Mouse (Mus musculus) limb, embryonic 11.5 days (tissue): ENCODE measurements around the gene Rflnb. TPM values are rescaled to one million over a fixed set of nuclear protein-coding genes. Genes with fewer than 3 reads are reported as not detected.

Experiments used
- ATAC-seq: fragments of 200-750 bp; cut with Nextera tagmentation; 2 replicates; pipeline ENCODE4 v1.8.0; 2017; ENCODE audit warnings: low read depth; ENCODE audit not compliant: insufficient number of reproducible peaks, low FRiP score, low TSS enrichment
- DNase-seq: peaks from one replicate; pipeline ENCODE4 v3.0.0-alpha.2; 2015; ENCODE audit warnings: low spot score
- H3K27ac ChIP-seq: fragments of 300-500 bp; sonication (generic); replicated peaks from 2 replicates; pipeline ENCODE4 v1.5.1; 2014; ENCODE audit warnings: low read depth, mild to moderate bottlenecking, low read length
- H3K27me3 ChIP-seq: fragments of 300-500 bp; sonication (generic); 2 replicates; pipeline ENCODE4 v1.6.1; 2014; ENCODE audit warnings: mild to moderate bottlenecking, low read length, mixed read lengths; ENCODE audit not compliant: control insufficient read depth, insufficient read depth
- H3K36me3 ChIP-seq: fragments of 300-500 bp; sonication (generic); 2 replicates; pipeline ENCODE4 v1.6.1; 2014; ENCODE audit warnings: mild to moderate bottlenecking, low read length, moderate library complexity, mixed read lengths; ENCODE audit not compliant: control insufficient read depth, insufficient read depth
- H3K4me1 ChIP-seq: fragments of 300-500 bp; sonication (generic); 2 replicates; pipeline ENCODE4 v1.6.1; 2014; ENCODE audit warnings: low read length, mixed read lengths; ENCODE audit not compliant: control insufficient read depth, insufficient read depth
- H3K4me2 ChIP-seq: fragments of 300-500 bp; sonication (generic); 2 replicates; pipeline ENCODE4 v1.6.1; 2014; ENCODE audit warnings: low read depth, mild to moderate bottlenecking, moderate library complexity; ENCODE audit not compliant: severe bottlenecking
- H3K4me3 ChIP-seq: fragments of 300-500 bp; sonication (generic); 2 replicates; pipeline ENCODE4 v1.5.1; 2014; ENCODE audit warnings: low read depth, low read length
- H3K9ac ChIP-seq: fragments of 300-500 bp; sonication (generic); 2 replicates; pipeline ENCODE4 v1.6.1; 2014; ENCODE audit warnings: mild to moderate bottlenecking, low read length
- H3K9me3 ChIP-seq: fragments of 300-500 bp; sonication (generic); 2 replicates; pipeline ENCODE4 v1.6.1; 2016; ENCODE audit warnings: low read length; ENCODE audit not compliant: control insufficient read depth
- WGBS: fragments of 180-500 bp; shearing (Covaris S2); extraction: QIAGEN DNeasy Blood & Tissue Kit; methylation state at CpG from one replicate; pipeline ENCODE4 v1.1.7; 2014; 5-methylcytosine and 5-hydroxymethylcytosine counted together
- polyA plus RNA-seq: library from polyadenylated mRNA; unstranded; fragments of >200 nt; fragmentation: Nextera tagmentation; extraction: Ambion mirVana; gene quantifications from 2 replicates; pipeline ENCODE4 v1.2.1, GENCODE M21; 2014

Rflnb gene
- polyA plus RNA-seq, 1 experiment from 2014 or later = 35.6 TPM

DNA sequence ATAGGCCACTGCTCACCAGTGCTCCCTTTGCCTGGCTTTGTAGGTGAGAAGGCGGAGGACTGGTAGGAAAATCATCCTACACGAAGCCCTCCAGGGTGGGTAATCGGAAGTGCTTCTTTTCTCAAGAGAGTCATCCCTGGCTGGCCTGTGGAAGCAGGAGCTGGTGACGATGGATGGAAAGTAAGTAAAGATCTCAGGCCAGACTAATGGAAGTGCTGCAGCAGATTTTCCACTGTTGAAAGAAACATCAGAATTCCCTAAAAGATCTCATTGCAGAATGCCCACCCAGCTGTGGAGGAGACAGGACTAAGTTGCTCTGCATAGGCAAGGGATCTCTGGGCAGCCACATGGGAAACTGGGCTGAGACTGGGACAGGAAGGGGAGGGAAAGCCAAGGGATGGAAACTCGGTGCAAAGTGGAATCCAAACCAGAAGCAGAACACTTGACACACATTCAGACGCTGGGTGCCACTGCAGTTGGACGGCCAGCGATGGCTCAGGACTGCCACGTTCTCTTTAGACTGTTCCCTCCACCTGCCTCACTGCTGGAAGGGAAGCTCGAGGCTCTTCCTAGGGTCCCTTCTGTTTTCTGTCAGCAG, 14.6 kb upstream of the Rflnb start:
- no peak overlapping the region for H3K27ac ChIP-seq
- H3K9ac ChIP-seq = no peak overlapping the region
- no peaks in the 10 kb centered on the region for H3K9me3 ChIP-seq
- no peaks in the 10 kb centered on the region for H3K27me3 ChIP-seq
- 61% methylated on average over 10 of the region's 10 CpGs for WGBS
- DNase-seq = no peak
- ATAC-seq = no peak
- H3K4me1 ChIP-seq = peaks cover 7% of the 10 kb centered on the region; the same call in 1 of the 2 replicates
- H3K4me3 ChIP-seq = no peak overlapping the region
- no peaks in the 10 kb centered on the region for H3K36me3 ChIP-seq
- H3K4me2 ChIP-seq = no peak overlapping the region

GRCm38 (mm10) chr11:76040761-76041376, 13.3 kb upstream of the Rflnb start:
- no peak overlapping the region for H3K4me2 ChIP-seq
- H3K27ac ChIP-seq = no peak overlapping the region
- ATAC-seq (no peak), DNase-seq (no peak)
- no peak overlapping the region for H3K4me3 ChIP-seq
- 70% methylated on average over 4 of the region's 4 CpGs for WGBS
- no peaks in the 10 kb centered on the region for H3K9me3 ChIP-seq
- no peak overlapping the region for H3K9ac ChIP-seq
- H3K36me3 ChIP-seq = no peaks in the 10 kb centered on the region
- H3K4me1 ChIP-seq = peaks cover 7% of the 10 kb centered on the region; the same call in 1 of the 2 replicates
- H3K27me3 ChIP-seq = no peaks in the 10 kb centered on the region

GRCm38 (mm10) chr11:76040106-76040505, 12.5 kb upstream of the Rflnb start:
- Histone ChIP-seq H3K27ac (no peak overlapping the region), H3K27me3 (no peaks in the 10 kb centered on the region), H3K9ac (no peak overlapping the region), H3K36me3 (no peaks in the 10 kb centered on the region), H3K4me3 (no peak overlapping the region), H3K4me2 (no peak overlapping the region), H3K4me1 (peaks cover 7% of the 10 kb centered on the region; the same call in 1 of the 2 replicates), H3K9me3 (no peaks in the 10 kb centered on the region)
- 89% methylated on average over 8 of the region's 8 CpGs for whole genome bisulfite sequencing
- ATAC-seq (no peak), DNase-seq (no peak)

DNA sequence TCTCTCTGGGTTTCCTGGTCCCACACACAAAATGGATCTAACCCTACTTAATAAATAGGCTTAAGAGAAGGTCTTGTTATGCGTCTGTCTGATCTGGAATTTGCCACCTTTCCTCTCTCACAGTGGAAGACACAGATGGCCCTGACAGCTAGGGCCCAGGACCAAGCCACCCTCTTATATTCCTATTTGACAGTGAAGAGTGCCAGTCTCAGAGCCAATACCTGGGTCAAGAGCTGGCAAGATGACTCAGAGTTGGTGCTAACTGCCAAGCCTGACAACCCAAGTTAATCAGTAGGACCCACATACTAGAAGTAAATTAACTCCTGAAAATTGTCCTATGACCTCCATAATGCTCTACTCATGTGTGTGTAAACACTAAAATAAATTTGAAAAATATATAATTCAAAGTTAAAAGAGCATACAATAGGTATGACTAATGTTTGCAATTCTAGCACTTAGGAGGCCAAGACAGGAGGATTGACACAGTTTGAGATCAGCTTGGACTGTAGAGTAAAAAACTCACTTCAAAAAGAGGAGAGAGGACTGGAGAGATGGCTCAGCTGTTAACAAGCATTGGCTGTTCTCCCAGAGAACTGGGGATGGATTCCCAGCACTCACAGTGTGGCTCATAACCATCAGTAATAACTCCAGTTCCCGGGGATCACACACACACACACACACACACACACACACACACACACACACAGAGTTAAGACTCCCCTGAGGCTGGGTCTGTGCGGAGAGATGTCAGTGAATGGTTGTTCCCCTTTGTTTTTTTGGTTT, 11.9 kb upstream of the Rflnb start:
- Histone ChIP-seq H3K9ac (no peak overlapping the region), H3K27me3 (no peaks in the 10 kb centered on the region), H3K4me1 (peaks cover 7% of the 10 kb centered on the region; the same call in 1 of the 2 replicates), H3K36me3 (no peaks in the 10 kb centered on the region), H3K4me3 (no peak overlapping the region), H3K9me3 (no peaks in the 10 kb centered on the region), H3K4me2 (no peak overlapping the region), H3K27ac (no peak overlapping the region)
- 85% methylated on average over 3 of the region's 3 CpGs for WGBS
- ATAC-seq = no peak
- DNase-seq = no peak

DNA sequence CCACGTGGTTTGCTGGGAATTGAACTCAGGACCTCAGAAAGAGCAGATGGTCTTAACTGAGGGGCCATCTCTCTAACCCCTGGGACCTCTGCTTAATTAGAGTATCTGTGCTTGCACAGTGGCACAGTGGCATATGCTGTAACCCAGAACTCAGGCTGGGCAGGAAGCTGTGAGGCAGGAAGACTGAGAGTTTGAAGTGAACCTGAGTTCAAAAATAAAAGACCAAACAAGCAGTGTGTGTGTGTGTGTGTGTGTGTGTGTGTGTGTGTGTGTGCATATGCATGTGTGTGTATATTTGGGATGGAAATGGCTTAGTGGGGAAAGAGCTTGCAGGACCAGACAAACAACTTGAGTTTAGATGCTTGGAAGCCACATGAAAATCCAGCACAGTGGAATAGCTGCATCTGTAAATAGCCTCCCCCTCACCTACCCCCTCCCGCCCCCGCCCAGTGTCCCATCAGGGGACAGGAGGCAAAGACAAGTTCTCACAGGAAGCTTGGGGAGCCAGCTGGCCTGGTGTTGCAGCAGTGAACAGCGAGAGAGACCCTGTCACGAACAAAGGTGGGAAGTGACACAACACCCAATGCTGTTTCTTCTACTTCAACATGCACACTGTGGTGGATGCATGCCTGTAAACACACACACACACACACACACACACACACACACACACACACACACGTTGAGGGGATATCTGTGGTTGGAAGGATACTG, 10.2 kb upstream of the Rflnb start:
- Histone ChIP-seq H3K4me3 (no peak overlapping the region), H3K4me2 (no peak overlapping the region), H3K4me1 (0 out of 2 replicates have a peak, but pooled peaks cover 3% of the 10 kb centered on the region), H3K27ac (no peak overlapping the region), H3K9ac (no peak overlapping the region), H3K9me3 (no peaks in the 10 kb centered on the region), H3K36me3 (no peaks in the 10 kb centered on the region), H3K27me3 (no peaks in the 10 kb centered on the region)
- ATAC-seq (no peak), DNase-seq (no peak)
- WGBS = 49% methylated on average over 6 of the region's 6 CpGs

DNA sequence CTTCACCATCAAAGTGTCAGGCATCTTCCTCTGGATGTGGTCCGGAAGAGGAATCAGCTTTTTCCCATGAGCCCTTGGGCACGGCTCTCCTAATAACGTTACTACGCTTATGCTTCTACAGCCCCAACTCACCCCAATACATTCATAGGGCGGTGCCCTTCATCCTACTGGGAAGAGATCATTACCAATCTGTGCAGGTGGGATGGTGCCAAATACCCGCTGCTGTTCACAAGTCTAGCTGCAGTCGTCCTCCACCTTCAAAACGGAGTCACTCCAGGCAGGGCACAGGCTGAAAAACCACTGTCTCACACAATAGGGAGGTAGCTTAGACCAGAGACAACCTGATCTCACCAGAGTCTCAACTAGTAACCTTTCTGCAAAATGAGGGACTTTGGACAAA, 7.6 kb upstream of the Rflnb start:
- Histone ChIP-seq H3K4me1 (no peaks in the 10 kb centered on the region), H3K36me3 (no peaks in the 10 kb centered on the region), H3K27ac (no peak overlapping the region), H3K9me3 (no peaks in the 10 kb centered on the region), H3K27me3 (no peaks in the 10 kb centered on the region), H3K4me3 (no peak overlapping the region), H3K4me2 (no peak overlapping the region), H3K9ac (no peak overlapping the region)
- no peak for ATAC-seq
- 86% methylated on average over 8 of the region's 8 CpGs for WGBS
- DNase-seq = no peak

DNA sequence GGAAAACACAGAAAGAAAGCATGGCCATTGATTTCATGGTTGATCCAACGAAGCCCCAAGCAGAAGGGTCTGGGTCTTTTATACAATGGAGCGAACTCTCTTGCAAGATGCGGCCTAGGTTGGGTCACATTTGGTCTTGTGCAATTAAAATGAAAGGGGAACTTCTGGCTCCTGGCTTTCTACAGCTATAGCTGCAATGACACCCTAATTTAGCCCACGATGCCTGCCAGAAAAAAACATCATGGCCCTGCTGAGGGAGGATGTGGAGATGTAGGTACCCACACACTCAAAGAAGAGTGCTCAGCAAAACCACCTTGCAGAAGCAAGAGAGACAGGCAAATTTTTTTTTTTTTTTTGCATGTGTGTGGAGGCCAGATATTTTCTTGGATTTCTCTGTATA, 6.3 kb upstream of the Rflnb start:
- no peak overlapping the region for H3K27ac ChIP-seq
- no peak overlapping the region for H3K4me3 ChIP-seq
- DNase-seq (no peak), ATAC-seq (no peak)
- no peak overlapping the region for H3K4me2 ChIP-seq
- H3K9me3 ChIP-seq = no peaks in the 10 kb centered on the region
- H3K9ac ChIP-seq = no peak overlapping the region
- H3K36me3 ChIP-seq = no peaks in the 10 kb centered on the region
- H3K4me1 ChIP-seq = no peaks in the 10 kb centered on the region
- 76% methylated on average over 4 of the region's 4 CpGs for WGBS
- no peaks in the 10 kb centered on the region for H3K27me3 ChIP-seq

DNA sequence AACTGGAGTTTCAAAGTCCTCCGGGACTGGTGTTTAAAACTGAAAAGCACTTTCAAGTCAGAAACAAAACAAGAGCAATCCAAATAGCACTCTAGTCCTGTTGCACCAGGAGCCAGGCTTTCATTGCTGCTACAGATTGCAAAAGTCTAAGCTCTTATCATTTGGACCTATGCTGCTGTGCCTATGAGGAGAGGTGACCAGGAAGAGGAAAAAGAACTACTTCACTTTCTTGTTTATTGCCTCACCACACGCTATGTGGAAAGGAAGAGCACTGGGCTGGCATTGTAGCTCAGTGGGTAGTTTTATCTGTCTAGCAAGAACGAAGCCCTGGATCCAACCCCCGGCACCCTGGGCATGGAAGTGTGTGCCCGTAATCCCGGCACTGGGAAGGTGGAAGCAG, 5.8 kb upstream of the Rflnb start:
- whole genome bisulfite sequencing = 83% methylated on average over 6 of the region's 6 CpGs
- Histone ChIP-seq H3K27me3 (no peaks in the 10 kb centered on the region), H3K9ac (no peak overlapping the region), H3K9me3 (no peaks in the 10 kb centered on the region), H3K36me3 (no peaks in the 10 kb centered on the region), H3K4me1 (no peaks in the 10 kb centered on the region), H3K4me3 (no peak overlapping the region), H3K4me2 (no peak overlapping the region), H3K27ac (no peak overlapping the region)
- DNase-seq (no peak), ATAC-seq (no peak)
